Mouse (Mus musculus) brain, adult 2 months (tissue): ENCODE data around the gene Slc31a1.

Experiments
- DNase-seq: peaks from one replicate; pipeline ENCODE4 v3.0.0; 2011; ENCODE audit warnings: low read depth, low spot score

The Slc31a1 gene

GRCm38 (mm10) chr4:62360088-62360804 lies at the start of gene Slc31a1, which contains the start of gene Fkbp15:
TSS of gene Slc31a1 (plus strand) at chr4:62360727.
TSS of gene Fkbp15 (minus strand) at chr4:62360548.
- peak; percentile 100 for DNase-seq

DNA sequence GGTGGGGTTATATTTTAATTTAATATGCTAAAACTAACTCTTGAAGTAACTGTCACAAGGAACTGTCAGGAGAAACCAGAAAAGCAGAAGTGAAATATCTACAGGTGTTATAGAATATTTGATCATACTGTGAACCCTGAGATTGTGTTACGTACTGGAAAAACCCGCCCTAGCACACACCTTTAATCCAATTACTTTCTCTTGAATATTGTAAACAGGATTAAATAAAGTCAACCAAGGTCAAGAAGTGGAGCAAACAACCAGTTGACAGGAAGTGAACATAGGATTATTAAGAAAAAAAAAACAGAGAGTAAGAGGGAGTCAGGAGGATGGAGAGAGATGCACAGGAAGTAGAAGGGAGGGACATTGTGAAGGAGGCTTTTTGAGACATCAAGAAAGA lies 47.7 kb upstream of the Slc31a1 start:
- no peak for DNase-seq

DNA sequence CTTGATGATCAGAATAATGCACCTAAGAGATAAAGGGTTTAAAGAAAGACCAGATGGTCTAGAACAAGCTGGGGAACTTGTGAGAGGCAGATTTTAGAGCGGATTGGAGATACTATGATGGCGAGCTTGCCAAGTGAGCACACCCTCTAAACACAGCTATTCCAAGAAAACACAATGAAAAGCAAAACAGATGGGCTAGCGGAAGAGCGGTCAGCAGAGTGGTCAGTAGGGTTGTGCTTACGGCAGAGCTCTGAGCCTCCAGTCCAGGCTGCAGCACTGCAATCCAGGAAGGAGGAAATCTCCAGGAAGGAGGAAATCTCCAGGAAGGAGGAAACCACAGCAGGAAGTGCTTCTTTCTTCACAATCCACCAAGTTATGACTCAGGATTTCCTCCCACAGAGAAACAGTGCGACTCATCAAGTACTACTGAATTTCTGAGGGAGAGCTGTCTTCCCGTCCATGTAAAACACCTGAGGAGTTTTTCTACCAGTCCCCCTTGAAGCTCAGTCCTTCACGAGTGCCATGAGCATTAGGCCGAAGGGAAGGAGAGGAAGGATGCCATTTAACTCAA lies 46.8 kb upstream of the Slc31a1 start:
- DNase-seq, result peak; percentile 51

GRCm38 (mm10) chr4:62314516-62314915 lies 46.0 kb upstream of the Slc31a1 start:
- no peak for DNase-seq

GRCm38 (mm10) chr4:62316456-62316855 lies 44.1 kb upstream of the Slc31a1 start:
- DNase-seq, result no peak

DNA sequence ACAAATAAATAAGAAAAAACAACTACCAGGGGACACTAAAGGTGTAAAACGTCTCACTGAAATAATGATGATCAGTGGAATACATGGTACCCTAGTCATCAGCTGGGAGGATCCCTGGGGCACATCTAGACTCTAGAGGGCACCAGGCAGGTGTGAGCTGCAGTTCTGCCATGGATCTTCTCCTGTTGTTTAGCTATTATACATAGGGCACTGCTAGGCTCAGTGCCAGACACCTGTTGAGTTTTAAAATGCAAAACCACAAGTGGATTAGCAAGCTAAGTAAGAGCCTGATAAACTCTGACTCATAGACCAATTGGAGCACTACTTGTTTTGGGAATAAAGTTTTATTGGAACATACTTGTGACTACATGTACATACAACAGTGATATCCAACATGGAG lies 42.2 kb upstream of the Slc31a1 start:
- no peak for DNase-seq

DNA sequence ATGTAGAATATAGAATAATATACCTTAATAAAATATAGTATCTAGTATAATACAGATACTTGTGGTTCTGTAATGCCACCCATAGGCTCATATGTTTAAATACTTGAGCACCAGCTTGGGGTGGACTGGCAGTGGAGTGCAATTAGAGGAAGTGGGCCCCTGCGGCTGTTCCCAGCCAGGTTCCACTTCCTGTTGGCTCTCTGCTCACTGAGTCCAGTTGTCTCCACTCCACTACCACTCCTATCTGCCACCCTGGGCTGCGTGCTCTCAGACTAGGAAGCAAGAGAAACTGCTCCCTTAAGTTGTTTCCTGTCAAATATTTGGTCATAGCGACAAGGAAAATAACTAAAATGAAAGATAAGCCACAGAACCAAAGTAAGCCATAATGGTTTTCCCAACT lies 37.8 kb upstream of the Slc31a1 start:
- DNase-seq, result peak; percentile 26

DNA sequence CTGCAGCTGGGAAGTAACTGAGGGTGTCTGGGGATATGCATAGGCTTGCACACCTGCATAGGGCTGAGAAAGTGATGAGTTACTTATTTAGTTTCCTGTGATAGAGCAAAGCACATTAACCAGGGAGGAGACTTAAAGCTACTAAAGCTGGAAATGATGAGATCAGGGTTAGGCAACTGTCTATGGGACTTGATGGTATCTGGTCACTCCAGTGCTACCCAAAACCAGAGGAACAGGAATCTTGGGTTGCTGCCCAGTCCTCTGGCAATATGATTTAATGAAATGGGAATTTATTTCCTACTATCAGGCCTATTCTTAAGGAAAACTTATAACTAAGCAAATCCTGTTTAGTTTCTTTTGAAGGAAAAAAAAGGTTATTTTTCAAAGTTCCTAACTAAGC lies 34.4 kb upstream of the Slc31a1 start:
- no peak for DNase-seq

DNA sequence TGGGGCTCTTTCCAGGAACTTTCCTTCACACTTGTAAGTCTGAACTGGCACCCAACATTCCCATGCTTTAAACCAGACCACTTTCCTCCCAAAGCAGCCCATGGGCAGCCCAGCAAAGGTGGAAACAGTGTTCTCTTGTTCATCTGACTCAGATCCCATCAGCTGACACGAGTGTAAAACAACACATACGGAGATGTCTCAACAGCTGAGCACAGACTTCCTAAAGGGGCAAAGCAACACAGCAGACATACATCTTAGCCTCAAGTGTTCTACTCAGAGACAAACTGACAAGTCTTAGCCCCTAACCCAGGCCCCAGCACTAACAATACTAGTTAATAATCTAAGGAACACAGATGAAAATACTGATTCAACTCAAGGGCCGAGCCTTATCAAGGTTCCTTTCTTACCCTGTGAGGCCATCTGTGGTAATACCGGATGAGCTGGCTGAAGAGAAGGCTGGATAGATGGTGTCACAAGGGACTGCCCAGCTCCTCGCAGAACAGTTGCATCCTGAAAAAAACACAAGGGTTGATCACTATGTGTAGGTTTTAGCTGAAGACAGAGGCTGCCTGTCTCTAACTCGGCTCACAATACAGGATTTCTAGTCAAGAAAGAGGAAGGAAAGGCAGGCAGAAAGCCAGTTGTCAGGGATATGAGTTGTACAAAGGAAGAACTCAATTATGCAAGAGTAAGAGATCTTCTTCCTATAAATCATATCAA lies 31.4 kb upstream of the Slc31a1 start:
- DNase-seq, result no peak

GRCm38 (mm10) chr4:62331977-62332376 lies 28.6 kb upstream of the Slc31a1 start:
- DNase-seq, result peak; percentile 20

DNA sequence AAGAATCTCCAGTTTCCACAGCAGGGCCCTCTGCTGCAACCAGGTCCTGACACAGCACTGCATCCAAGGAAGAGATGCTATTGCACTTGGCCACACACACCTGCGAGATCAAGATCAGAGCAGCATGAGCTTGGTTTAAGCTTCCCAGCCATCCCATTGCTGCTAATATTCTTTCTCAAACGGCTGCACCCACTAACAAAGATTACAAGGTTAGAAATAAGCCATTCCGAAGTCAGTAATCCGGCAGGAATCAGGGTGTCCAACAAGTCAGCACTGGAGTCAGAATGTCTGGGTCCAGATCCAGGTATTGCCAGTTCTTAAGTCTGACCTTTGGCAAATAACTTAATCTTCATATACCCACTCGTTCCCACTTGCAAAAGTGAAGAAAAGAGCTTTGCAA lies 22.0 kb upstream of the Slc31a1 start:
- DNase-seq, result no peak

DNA sequence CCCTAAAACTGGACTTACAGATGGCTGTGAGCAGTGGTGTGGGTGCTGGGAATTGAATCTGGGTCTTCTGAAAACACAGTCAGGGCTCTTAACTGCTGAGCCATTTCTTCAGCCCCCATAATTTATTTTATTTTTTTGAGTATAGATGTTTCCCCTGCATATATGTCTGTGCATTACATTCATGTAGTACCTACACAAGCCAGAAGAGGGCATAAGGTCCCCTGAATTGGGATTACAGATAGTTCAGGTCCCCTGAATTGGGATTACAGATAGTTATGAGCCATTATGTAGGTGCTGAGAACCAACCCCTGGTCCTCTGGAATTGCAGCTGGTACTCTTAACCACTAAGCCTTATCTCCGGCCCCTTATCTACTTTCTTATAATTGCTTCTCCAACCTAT lies 16.5 kb upstream of the Slc31a1 start:
- DNase-seq, result no peak

GRCm38 (mm10) chr4:62345827-62346226 lies 14.7 kb upstream of the Slc31a1 start:
- no peak for DNase-seq

DNA sequence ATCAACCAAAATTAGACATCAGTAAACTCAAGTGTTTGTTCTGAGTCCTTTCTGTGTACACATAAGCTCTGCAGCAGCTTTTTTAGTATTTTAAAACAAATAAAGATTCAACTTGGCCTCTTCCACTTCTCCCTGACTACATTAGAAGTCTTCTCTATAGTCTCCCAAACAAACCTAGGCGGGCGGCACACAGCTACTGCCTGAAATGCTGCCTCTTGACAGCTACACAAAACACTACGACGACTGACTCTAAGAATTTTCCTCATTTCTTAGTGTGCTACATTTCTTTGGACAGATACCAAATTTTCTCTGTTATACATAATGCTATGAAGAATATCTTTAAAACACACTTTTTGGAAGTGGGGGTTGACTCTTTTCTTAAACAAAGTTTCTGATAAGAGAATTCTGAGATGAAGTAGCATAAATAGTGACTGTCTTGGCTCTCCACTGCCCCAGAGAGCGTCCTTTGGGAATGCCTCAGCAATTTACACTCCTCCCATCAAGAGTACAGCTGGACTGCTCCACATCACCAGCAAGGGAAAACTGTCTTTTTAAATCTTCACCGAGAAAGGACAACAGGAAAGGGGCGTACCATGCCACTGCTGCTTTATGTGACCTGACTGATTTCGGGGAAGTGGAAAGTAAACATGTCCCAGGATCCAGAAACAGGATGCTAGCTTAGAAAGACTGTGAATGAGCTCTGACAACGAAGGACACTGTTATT lies 12.8 kb upstream of the Slc31a1 start:
- no peak for DNase-seq

DNA sequence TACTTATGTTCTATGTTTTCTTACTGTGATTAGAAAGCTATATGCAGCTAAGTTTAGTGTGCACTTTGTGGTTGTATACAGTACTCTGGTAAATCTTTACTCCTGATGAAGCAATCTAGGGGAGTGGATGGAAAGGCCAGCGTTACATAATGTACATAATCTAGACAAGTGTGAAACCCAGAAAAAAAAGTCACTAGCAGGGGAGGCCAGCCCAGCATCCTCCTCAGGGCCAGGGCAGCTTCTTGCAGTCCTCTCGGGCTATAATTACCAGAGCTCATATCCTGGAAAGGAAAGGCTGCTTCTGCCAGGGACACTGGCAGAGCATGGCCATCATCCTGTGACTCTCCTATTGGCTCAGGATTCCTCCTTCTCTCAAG lies 12.2 kb upstream of the Slc31a1 start:
- DNase-seq, result peak; percentile 14

- no peak for DNase-seq
Measured at GRCm38 (mm10) chr4:62349371-62349770, 11.2 kb upstream of the Slc31a1 start.

- no peak for DNase-seq
Measured at GRCm38 (mm10) chr4:62357631-62358148, 2.8 kb upstream of the Slc31a1 start.

DNA sequence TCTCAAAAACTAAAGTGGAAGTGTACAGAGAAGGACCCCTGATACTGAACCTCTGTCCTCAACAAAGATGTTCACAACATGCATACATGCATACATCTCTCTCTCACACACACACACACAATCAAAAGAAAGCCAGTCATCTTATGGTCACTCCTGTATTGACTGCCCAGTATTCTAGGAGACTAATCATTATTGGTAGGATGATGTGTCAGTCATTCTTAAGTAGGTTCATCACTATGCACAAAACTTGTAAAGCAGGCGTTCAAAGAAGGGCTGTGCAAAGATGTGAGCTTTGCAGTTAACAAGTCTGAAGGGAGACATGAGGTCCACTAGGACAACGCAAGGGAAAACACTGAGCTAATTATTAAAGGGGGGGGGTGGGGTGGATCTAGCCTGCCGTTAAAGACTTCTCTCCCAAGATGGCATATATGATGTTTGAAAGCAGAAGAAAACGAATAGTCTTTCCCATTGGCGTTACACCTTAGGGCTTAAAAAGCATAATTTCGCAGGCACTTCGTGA lies 1.2 kb upstream of the Slc31a1 start:
- no peak for DNase-seq

GRCm38 (mm10) chr4:62360805-62361455 lies 403 bp downstream of the Slc31a1 start:
- DNase-seq, result peak; percentile 5

DNA sequence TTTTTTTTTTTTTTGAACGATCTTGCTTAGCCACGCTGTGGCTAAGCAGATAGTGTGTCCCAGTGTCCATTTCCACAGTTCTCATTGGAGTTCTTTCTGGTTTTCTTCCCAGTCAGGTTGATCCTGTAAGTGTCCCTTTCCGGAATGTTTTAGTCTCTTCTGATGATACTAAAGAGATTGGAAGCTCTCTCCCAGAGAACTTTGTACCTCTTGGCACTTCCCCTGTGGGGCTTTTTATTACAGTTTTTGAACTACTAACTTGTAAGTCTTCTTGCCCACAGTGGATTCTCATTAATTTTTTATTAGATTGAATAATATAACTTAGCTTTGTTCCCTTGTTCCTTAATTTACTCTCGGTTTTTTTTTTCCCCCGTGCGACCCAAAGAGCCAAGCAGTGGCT lies 1.0 kb downstream of the Slc31a1 start:
- DNase-seq, result no peak

DNA sequence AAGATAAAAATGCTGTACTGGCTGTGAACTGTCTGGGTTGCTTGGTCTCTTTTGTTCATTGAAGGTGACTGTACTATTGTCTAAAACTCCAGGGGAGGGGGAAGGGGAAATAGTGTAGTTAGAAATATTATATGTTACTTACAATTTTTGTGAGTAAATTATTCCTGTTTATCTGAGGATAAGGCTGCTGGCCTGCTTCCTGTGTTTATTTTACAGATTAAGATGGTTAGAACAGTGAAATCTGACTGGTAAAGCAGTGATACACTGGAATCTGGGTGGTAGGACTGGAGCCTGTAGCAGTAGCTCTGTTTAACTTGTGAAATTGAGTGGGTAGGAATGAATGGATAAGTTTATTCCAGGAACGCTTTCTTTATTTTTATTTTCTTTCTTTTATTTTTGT lies 1.5 kb downstream of the Slc31a1 start:
- DNase-seq, result no peak
